Mouse (Mus musculus) MEL (cell line): ENCODE data around the gene Cfap57. TPM values are rescaled to one million over a fixed set of nuclear protein-coding genes. Genes with fewer than 3 reads are reported as not detected.

Experiments
- DNase-seq: peaks from one replicate; pipeline ENCODE4 v3.0.0; 2011; ENCODE audit warnings: low read depth, low spot score
- H3K27ac ChIP-seq: 2 replicates; pipeline ENCODE4 v1.5.1; 2012; ENCODE audit warnings: low read depth, mild to moderate bottlenecking, control low read depth, low read length, moderate library complexity; ENCODE audit not compliant: control insufficient read depth
- H3K27me3 ChIP-seq, 2 experiments: fragments of 150-350 bp in 1 of 2; sonication (generic) in 1 of 2; 2 replicates each; pipeline ENCODE4 v1.6.1; 2012; ENCODE audit warnings: low read length in 2 of 2, mild to moderate bottlenecking in 2 of 2, improper control_type of control experiment in 1 of 2, moderate library complexity in 1 of 2; ENCODE audit not compliant: insufficient read depth in 2 of 2, control insufficient read depth in 1 of 2
- H3K36me3 ChIP-seq, 2 experiments: 2 replicates each; pipeline ENCODE4 v1.6.1; 2012 to 2014; ENCODE audit warnings: low read length in 2 of 2, improper control_type of control experiment in 1 of 2, inconsistent platforms in 1 of 2, mild to moderate bottlenecking in 1 of 2; ENCODE audit not compliant: insufficient read depth in 2 of 2, control insufficient read depth in 1 of 2
- H3K4me1 ChIP-seq, 2 experiments: fragments of 150-350 bp in 1 of 2; sonication (generic) in 1 of 2; 2 replicates each; pipeline ENCODE4 v1.6.1; 2012; ENCODE audit warnings: low read length in 2 of 2, improper control_type of control experiment in 1 of 2, mild to moderate bottlenecking in 1 of 2; ENCODE audit not compliant: insufficient read depth in 2 of 2, control insufficient read depth in 1 of 2
- H3K4me3 ChIP-seq, 2 experiments: fragments of 150-350 bp in 1 of 2; sonication (generic) in 1 of 2; 2 replicates each; pipeline ENCODE4 v1.5.1; 2012; ENCODE audit warnings: low read depth in 2 of 2, low read length in 2 of 2, mild to moderate bottlenecking in 2 of 2, moderate library complexity in 2 of 2, control low read depth in 1 of 2, improper control_type of control experiment in 1 of 2; ENCODE audit not compliant: control insufficient read depth in 1 of 2, insufficient read depth in 1 of 2
- H3K79me2 ChIP-seq: 2 replicates; pipeline ENCODE4 v1.6.1; 2012; ENCODE audit warnings: mild to moderate bottlenecking, low read length, moderate library complexity; ENCODE audit not compliant: control insufficient read depth, poor library complexity, insufficient read depth
- H3K9ac ChIP-seq: 2 replicates; pipeline ENCODE4 v1.6.1; 2012; ENCODE audit warnings: low read depth, mild to moderate bottlenecking, control low read depth, low read length, moderate library complexity; ENCODE audit not compliant: control insufficient read depth, poor library complexity, severe bottlenecking
- H3K9me3 ChIP-seq: fragments of 150-350 bp; sonication (generic); replicated peaks from 2 replicates; pipeline ENCODE4 v1.6.1; 2012; ENCODE audit warnings: mild to moderate bottlenecking, low read length, improper control_type of control experiment, moderate library complexity; ENCODE audit not compliant: insufficient read depth
- CTCF ChIP-seq, 3 experiments: IDR thresholded peaks in 2 of 3; conservative IDR thresholded peaks in 1 of 3; 2 replicates each; pipeline ENCODE4 v1.5.1; 2011 to 2012; ENCODE audit warnings: low read length in 3 of 3, low read depth in 2 of 3, mild to moderate bottlenecking in 2 of 3, improper control_type of control experiment in 1 of 3, inconsistent platforms in 1 of 3, mixed read lengths in 1 of 3, moderate library complexity in 1 of 3; ENCODE audit not compliant: control insufficient read depth in 1 of 3, insufficient read depth in 1 of 3, poor library complexity in 1 of 3, severe bottlenecking in 1 of 3
- E2F4 ChIP-seq: IDR thresholded peaks from 2 replicates; pipeline ENCODE4 v1.6.1; 2011; ENCODE audit warnings: low read depth, low read length, improper control_type of control experiment, borderline replicate concordance
- ELF1 ChIP-seq: IDR thresholded peaks from 2 replicates; pipeline ENCODE4 v1.6.1; 2014; ENCODE audit warnings: low read depth, mild to moderate bottlenecking, inconsistent platforms, low read length, improper control_type of control experiment, moderate library complexity
- ETS1 ChIP-seq: IDR thresholded peaks from 2 replicates; pipeline ENCODE4 v1.6.1; 2012; ENCODE audit warnings: low read depth, mild to moderate bottlenecking, inconsistent platforms, low read length, improper control_type of control experiment, moderate library complexity
- GATA1 ChIP-seq: IDR thresholded peaks from 2 replicates; pipeline ENCODE4 v1.6.1; 2011; ENCODE audit warnings: low read depth, low read length, improper control_type of control experiment
- HCFC1 ChIP-seq: IDR thresholded peaks from 2 replicates; pipeline ENCODE4 v1.6.1; 2012; ENCODE audit warnings: low read depth, mild to moderate bottlenecking, inconsistent platforms, low read length, improper control_type of control experiment, moderate library complexity
- JUND ChIP-seq: IDR thresholded peaks from 2 replicates; pipeline ENCODE4 v1.6.1; 2011; ENCODE audit warnings: low read depth, mild to moderate bottlenecking, improper control_type of control experiment, low read length
- KAT2A ChIP-seq: conservative IDR thresholded peaks from 2 replicates; pipeline ENCODE4 v1.6.1; 2012; ENCODE audit warnings: low read depth, low read length, improper control_type of control experiment, inconsistent platforms
- MAFK ChIP-seq: IDR thresholded peaks from 2 replicates; pipeline ENCODE4 v1.6.1; 2011; ENCODE audit warnings: low read depth, mild to moderate bottlenecking, low read length, improper control_type of control experiment, borderline replicate concordance
- MAX ChIP-seq: IDR thresholded peaks from 2 replicates; pipeline ENCODE4 v1.6.1; 2011; ENCODE audit warnings: low read length, improper control_type of control experiment
- MAZ ChIP-seq: IDR thresholded peaks from 2 replicates; pipeline ENCODE4 v1.6.1; 2012; ENCODE audit warnings: low read depth, mild to moderate bottlenecking, inconsistent platforms, low read length, improper control_type of control experiment
- MEF2A ChIP-seq: IDR thresholded peaks from 2 replicates; pipeline ENCODE4 v1.6.1; 2014; ENCODE audit warnings: low read depth, mild to moderate bottlenecking, inconsistent platforms, low read length, improper control_type of control experiment; ENCODE audit not compliant: poor library complexity, insufficient replicate concordance, severe bottlenecking; ENCODE audit errors: extremely low read depth
- MXI1 ChIP-seq: IDR thresholded peaks from 2 replicates; pipeline ENCODE4 v1.6.1; 2011; ENCODE audit warnings: mild to moderate bottlenecking, low read depth, low read length, improper control_type of control experiment
- MYC ChIP-seq: IDR thresholded peaks from 2 replicates; pipeline ENCODE4 v1.6.1; 2011; ENCODE audit warnings: low read depth, mild to moderate bottlenecking, low read length, improper control_type of control experiment, moderate library complexity
- NELFE ChIP-seq: IDR thresholded peaks from 2 replicates; pipeline ENCODE4 v1.6.1; 2011; ENCODE audit warnings: low read depth, low read length, improper control_type of control experiment
- NRF1 ChIP-seq: IDR thresholded peaks from 2 replicates; pipeline ENCODE4 v1.6.1; 2014; ENCODE audit warnings: low read depth, mild to moderate bottlenecking, inconsistent platforms, low read length, improper control_type of control experiment, moderate library complexity; ENCODE audit not compliant: poor library complexity, insufficient read depth, severe bottlenecking
- POLR2AphosphoS2 ChIP-seq: IDR thresholded peaks from 2 replicates; pipeline ENCODE4 v1.6.1; 2011; ENCODE audit warnings: low read length, improper control_type of control experiment
- RAD21 ChIP-seq: IDR thresholded peaks from 2 replicates; pipeline ENCODE4 v1.6.1; 2011; ENCODE audit warnings: mild to moderate bottlenecking, low read depth, low read length, improper control_type of control experiment
- SIN3A ChIP-seq: IDR thresholded peaks from 2 replicates; pipeline ENCODE4 v1.6.1; 2012; ENCODE audit warnings: low read length, improper control_type of control experiment, inconsistent platforms
- TBP ChIP-seq: IDR thresholded peaks from 2 replicates; pipeline ENCODE4 v1.8.0; 2011; ENCODE audit warnings: low read depth, low read length, improper control_type of control experiment
- TCF12 ChIP-seq: IDR thresholded peaks from 2 replicates; pipeline ENCODE4 v1.6.1; 2014; ENCODE audit warnings: low read depth, mild to moderate bottlenecking, inconsistent platforms, low read length, improper control_type of control experiment, moderate library complexity
- UBTF ChIP-seq: IDR thresholded peaks from 2 replicates; pipeline ENCODE4 v1.6.1; 2012; ENCODE audit warnings: low read depth, mild to moderate bottlenecking, inconsistent platforms, low read length, improper control_type of control experiment, moderate library complexity, borderline replicate concordance; ENCODE audit not compliant: insufficient read depth
- ZKSCAN1 ChIP-seq: IDR thresholded peaks from 2 replicates; pipeline ENCODE4 v1.6.1; 2012; ENCODE audit warnings: low read depth, mild to moderate bottlenecking, inconsistent platforms, low read length, improper control_type of control experiment, moderate library complexity
- ZMIZ1 ChIP-seq: IDR thresholded peaks from 2 replicates; pipeline ENCODE4 v1.6.1; 2012; ENCODE audit warnings: low read depth, mild to moderate bottlenecking, inconsistent platforms, low read length, improper control_type of control experiment, moderate library complexity
- ZNF384 ChIP-seq: IDR thresholded peaks from 2 replicates; pipeline ENCODE4 v1.6.1; 2012; ENCODE audit warnings: low read depth, mild to moderate bottlenecking, inconsistent platforms, low read length, improper control_type of control experiment
- polyA plus RNA-seq, 2 experiments: library from polyadenylated mRNA; stranded (reverse) in 1 of 2; unstranded in 1 of 2; fragments of >175 nt in 1 of 2; fragments of >200 nt in 1 of 2; gene quantifications; 2 replicates each; pipeline versions ENCODE4 v1.2.1 to v1.2.4; 2012; ENCODE audit warnings: low replicate concordance in 2 of 2, low read depth in 1 of 2; ENCODE audit not compliant: insufficient read length in 2 of 2, insufficient read depth in 1 of 2, missing spikeins in 1 of 2
- total RNA-seq: library from RNA; depleted of rRNA; stranded (reverse); fragments of 300-350 nt; gene quantifications from 2 replicates; pipeline ENCODE4 v1.2.3, GENCODE M21; 2012

The Cfap57 gene
- total and polyA plus RNA-seq, 3 experiments: not detected

GRCm38 (mm10) chr4:118589733-118590130 is 30.8 kb downstream of the Cfap57 start:
- Histone ChIP-seq H3K9ac (no peak overlapping the region), H3K4me1 (no peaks in the 10 kb centered on the region), H3K27me3 (peaks cover 0 to 7% of the 10 kb centered on the region in 2 experiments; a peak in 3 of 4 replicates), H3K79me2 (no peaks in the 10 kb centered on the region), H3K27ac (no peak overlapping the region), H3K4me3 (no peak overlapping the region), H3K9me3 (no peaks in the 10 kb centered on the region), H3K36me3 (no peaks in the 10 kb centered on the region)
- TF ChIP-seq RAD21: no peak
- no peak for TF ChIP-seq GATA1
- no peak for TF ChIP-seq ZMIZ1
- TF ChIP-seq ZNF384: no peak
- TF ChIP-seq MYC: no peak
- TF ChIP-seq E2F4: no peak
- TF ChIP-seq TCF12: no peak
- no peak for DNase-seq

GRCm38 (mm10) chr4:118589053-118589732 is 31.4 kb downstream of the Cfap57 start:
- Histone ChIP-seq H3K9me3 (no peaks in the 10 kb centered on the region), H3K36me3 (no peaks in the 10 kb centered on the region), H3K4me1 (no peaks in the 10 kb centered on the region), H3K9ac (no peak overlapping the region), H3K27me3 (peaks cover 0 to 7% of the 10 kb centered on the region in 2 experiments; a peak in 3 of 4 replicates), H3K79me2 (no peaks in the 10 kb centered on the region), H3K27ac (no peak overlapping the region), H3K4me3 (no peak overlapping the region)
- TF ChIP-seq MAX: no peak
- TF ChIP-seq ZKSCAN1: no peak
- no peak for TF ChIP-seq MAFK
- no peak for TF ChIP-seq NELFE
- TF ChIP-seq ZMIZ1: no peak
- no peak for TF ChIP-seq NRF1
- TF ChIP-seq KAT2A: no peak
- no peak for TF ChIP-seq ETS1
- no peak for TF ChIP-seq HCFC1
- TF ChIP-seq JUND: no peak
- TF ChIP-seq SIN3A: no peak
- no peak for TF ChIP-seq ELF1
- TF ChIP-seq MEF2A: no peak
- TF ChIP-seq TBP: no peak
- no peak for TF ChIP-seq CTCF (IDR thresholded peaks at IDR 0.05 in 2 of 3, conservative IDR thresholded peaks at IDR 0.05 in 1 of 3; ENCODE audit: control insufficient read depth in 1 of 3, insufficient read depth in 1 of 3, low read depth in 2 of 3, low read length in 3 of 3, poor library complexity in 1 of 3, severe bottlenecking in 1 of 3)
- no peak for TF ChIP-seq MAZ
- TF ChIP-seq MYC: no peak
- no peak for TF ChIP-seq UBTF
- TF ChIP-seq POLR2AphosphoS2: no peak
- TF ChIP-seq MXI1: no peak
- DNase-seq: no peak
